Mouse (Mus musculus) thymus, adult 2 months (tissue): ENCODE measurements around the gene BC035044.

Experiments
- CTCF ChIP-seq: fragments of 200-500 bp; IDR thresholded peaks from 2 replicates; pipeline ENCODE4 v1.5.1; 2012; ENCODE audit warnings: mild to moderate bottlenecking, control low read depth, low read length, moderate library complexity, borderline replicate concordance; ENCODE audit not compliant: control insufficient read depth, poor library complexity, insufficient read depth; ENCODE audit errors: extremely low read depth
- POLR2A ChIP-seq: fragments of 200-500 bp; IDR thresholded peaks from 2 replicates; pipeline ENCODE4 v1.6.1; 2012; ENCODE audit warnings: mild to moderate bottlenecking, low read length, control low read depth, moderate library complexity; ENCODE audit not compliant: control insufficient read depth, poor library complexity, insufficient read depth; ENCODE audit errors: extremely low read depth

DNA sequence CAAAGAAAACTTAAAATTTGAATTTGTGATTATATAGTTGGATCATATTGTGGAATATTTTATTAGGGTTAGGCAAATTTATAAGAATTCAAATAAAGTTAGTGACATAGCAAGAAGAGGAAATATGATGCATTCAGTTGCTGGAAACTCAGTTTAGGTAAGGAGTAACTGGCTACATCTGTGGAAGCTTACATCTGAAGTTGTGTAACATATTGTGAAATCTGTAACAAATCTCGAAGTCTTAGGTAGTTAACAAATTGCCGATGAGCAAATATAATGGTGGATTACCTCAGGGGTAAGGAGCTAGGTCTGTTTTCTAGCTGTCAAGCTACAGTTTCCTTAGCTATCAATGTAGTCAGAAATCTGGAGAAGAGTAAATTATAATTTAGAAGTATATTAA lies 26.4 kb upstream of the BC035044 start:
- TF ChIP-seq CTCF (no peak), POLR2A (no peak)
